Mouse (Mus musculus): ENCODE measurements around the gene Gm3327. TPM values are rescaled to one million over a fixed set of nuclear protein-coding genes. Genes with fewer than 3 reads are reported as not detected.

The Gm3327 gene
- polyA plus RNA-seq (2012; ENCODE audit: low replicate concordance): not detected in 2 replicates

DNA sequence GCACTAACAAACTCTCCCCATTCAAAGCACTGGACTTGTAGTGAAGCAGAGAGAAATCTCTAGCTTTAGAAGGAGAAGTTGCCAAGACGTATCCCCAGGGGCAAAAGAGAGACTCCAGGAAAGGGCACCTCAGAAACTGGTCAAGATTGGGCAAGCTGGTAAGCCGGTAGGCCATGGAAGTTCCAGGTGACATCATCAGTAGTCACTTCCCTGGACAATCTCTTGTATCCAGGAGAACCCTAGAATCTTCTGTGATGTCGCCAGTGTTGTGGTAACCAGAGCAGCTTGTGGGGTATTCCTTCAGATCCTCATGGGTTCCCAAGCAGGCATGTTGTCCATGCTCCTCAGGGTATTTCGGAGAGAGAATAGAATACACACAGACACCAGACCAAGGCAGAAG is at the start of gene Gm3327:
Gm3327 (plus strand) TSS at position 301 of the 400 bp plus-strand sequence.

DNA sequence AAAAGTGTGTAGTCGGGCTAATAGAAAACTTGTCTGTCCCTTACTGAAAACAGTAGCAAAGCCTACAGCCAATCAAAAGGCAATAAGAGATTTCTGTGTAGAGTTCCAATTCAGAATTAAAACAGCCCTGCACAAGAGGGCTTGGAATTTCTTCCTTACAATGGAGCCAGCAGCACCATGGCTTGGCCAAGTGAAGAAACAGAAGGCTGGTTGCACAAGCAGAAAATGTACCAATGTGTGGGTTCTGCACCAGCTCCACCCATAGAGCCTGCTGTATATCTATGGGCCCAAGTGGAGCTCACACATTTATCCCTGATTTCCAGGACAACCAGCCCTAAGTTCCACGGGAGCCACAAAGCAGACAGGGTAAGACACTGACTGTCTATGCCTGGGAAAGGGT is 21.3 kb upstream of the Gm3327 start, which contains the start of gene Ear2:
Ear2 (plus strand) TSS at position 301 of the 400 bp plus-strand sequence.

Other genes starting within 250 kb of the Gm3327 start
- gene Ear1, start 248.3 kb upstream of the Gm3327 start, polyA plus RNA-seq (2012; ENCODE audit: low replicate concordance): 0.24 TPM in 1 of 2 replicates, not detected in the other
- gene Ear10, start 200.3 kb upstream of the Gm3327 start, polyA plus RNA-seq (2012; ENCODE audit: low replicate concordance): not detected in 2 replicates
- 0.04 and 0.17 TPM in 2 replicates for gene Gm8113, start 198.5 kb upstream of the Gm3327 start, polyA plus RNA-seq (2012; ENCODE audit: low replicate concordance)
- gene Ang5, start 166.8 kb upstream of the Gm3327 start, polyA plus RNA-seq (2012; ENCODE audit: low replicate concordance): not detected in 2 replicates
- not detected in 2 replicates for gene Ang6, start 121.6 kb upstream of the Gm3327 start, polyA plus RNA-seq (2012; ENCODE audit: low replicate concordance)
- gene Ear2, start 21.2 kb upstream of the Gm3327 start, polyA plus RNA-seq (2012; ENCODE audit: low replicate concordance): 3.3 and 6.2 TPM in 2 replicates
- gene Gm8212, start 73.8 kb downstream of the Gm3327 start, polyA plus RNA-seq (2012; ENCODE audit: low replicate concordance): not detected in 2 replicates
- gene 4930503E14Rik, start 89.4 kb downstream of the Gm3327 start, polyA plus RNA-seq (2012; ENCODE audit: low replicate concordance): not detected in 2 replicates
- gene Gm8220, start 161.7 kb downstream of the Gm3327 start, polyA plus RNA-seq (2012; ENCODE audit: low replicate concordance): not detected in 2 replicates
- gene Gm5930, start 214.7 kb downstream of the Gm3327 start, polyA plus RNA-seq (2012; ENCODE audit: low replicate concordance): not detected in 2 replicates
- not detected in 2 replicates for gene Gm8229, start 241.5 kb downstream of the Gm3327 start, polyA plus RNA-seq (2012; ENCODE audit: low replicate concordance)